Mouse (Mus musculus): ENCODE data around the gene Chrne.

DNA sequence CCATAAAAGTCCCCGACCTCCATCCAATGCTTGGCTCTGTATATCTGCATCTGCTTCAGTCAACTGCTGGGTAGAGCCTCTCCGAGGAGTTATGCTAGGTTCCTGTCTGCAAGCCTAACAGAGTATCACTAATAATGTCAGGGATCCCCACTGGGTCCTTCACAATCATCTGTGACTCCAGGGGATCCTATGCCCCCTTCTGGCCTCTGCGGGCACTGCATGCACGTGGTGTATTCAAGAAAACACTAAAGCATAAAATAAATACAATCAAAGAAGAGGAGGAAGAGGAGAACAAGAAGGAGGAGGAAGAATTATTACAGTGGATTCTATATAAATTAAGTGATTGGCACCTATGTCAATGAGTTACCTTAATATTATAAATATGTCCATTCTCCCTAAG is 6.5 kb upstream of the Chrne start:
- TF ChIP-seq CTCF (IDR thresholded peaks at IDR 0.05; ENCODE audit: extremely low read depth, insufficient read depth, insufficient read length, insufficient replicate concordance): peak; percentile 56; the same call in 1 of the 2 replicates
- TF ChIP-seq POLR2A (IDR thresholded peaks at IDR 0.05; ENCODE audit: low read depth, low read length): no peak

Measured in spleen, adult 2 months (tissue).